Mouse (Mus musculus) stomach, embryonic 14.5 days (tissue): ENCODE measurements around the gene Ralgps1. TPM values are rescaled to one million over a fixed set of nuclear protein-coding genes. Genes with fewer than 3 reads are reported as not detected.

Experiments used
- ATAC-seq: fragments of 200-750 bp; cut with Nextera tagmentation; 2 replicates; pipeline ENCODE4 v1.8.0; 2017; ENCODE audit warnings: low read depth, moderate TSS enrichment; ENCODE audit not compliant: insufficient number of reproducible peaks, insufficient read depth, low FRiP score
- H3K27ac ChIP-seq: fragments of 300-500 bp; sonication (generic); 2 replicates; pipeline ENCODE4 v1.5.1; 2014; ENCODE audit warnings: mild to moderate bottlenecking, low read length, moderate library complexity, mixed read lengths
- H3K27me3 ChIP-seq: fragments of 300-500 bp; sonication (generic); 2 replicates; pipeline ENCODE4 v1.6.1; 2014; ENCODE audit warnings: low read length, control low read depth, mixed read lengths; ENCODE audit not compliant: control insufficient read depth, insufficient read depth
- H3K36me3 ChIP-seq: fragments of 300-500 bp; sonication (generic); 2 replicates; pipeline ENCODE4 v1.6.1; 2014; ENCODE audit warnings: mild to moderate bottlenecking, control low read depth, low read length, moderate library complexity, mixed read lengths; ENCODE audit not compliant: control insufficient read depth, insufficient read depth
- H3K4me1 ChIP-seq: fragments of 300-500 bp; sonication (generic); 2 replicates; pipeline ENCODE4 v1.6.1; 2014; ENCODE audit warnings: low read length, control low read depth, mixed read lengths; ENCODE audit not compliant: control insufficient read depth, insufficient read depth
- H3K4me2 ChIP-seq: fragments of 300-500 bp; sonication (generic); replicated peaks from 2 replicates; pipeline ENCODE4 v1.6.1; 2014; ENCODE audit warnings: low read depth, low read length, control low read depth
- H3K4me3 ChIP-seq: fragments of 300-500 bp; sonication (generic); 2 replicates; pipeline ENCODE4 v1.5.1; 2014; ENCODE audit warnings: low read depth, low read length, control low read depth
- H3K9ac ChIP-seq: fragments of 300-500 bp; sonication (generic); replicated peaks from 2 replicates; pipeline ENCODE4 v1.6.1; 2014; ENCODE audit warnings: low read depth, mild to moderate bottlenecking, control low read depth, low read length, moderate library complexity, mixed read lengths
- H3K9me3 ChIP-seq: fragments of 300-500 bp; sonication (generic); 2 replicates; pipeline ENCODE4 v1.6.1; 2016; ENCODE audit warnings: low read depth, low read length, control low read depth; ENCODE audit not compliant: control insufficient read depth
- WGBS: fragments of 180-500 bp; shearing (Covaris S2); extraction: QIAGEN DNeasy Blood & Tissue Kit; methylation state at CpG from one replicate; pipeline ENCODE4 v1.1.7; 2014; 5-methylcytosine and 5-hydroxymethylcytosine counted together
- polyA plus RNA-seq: library from polyadenylated mRNA; unstranded; fragments of >200 nt; fragmentation: Nextera tagmentation; extraction: Ambion mirVana; gene quantifications from 2 replicates; pipeline ENCODE4 v1.2.1, GENCODE M21; 2014

Ralgps1 gene
- polyA plus RNA-seq, 1 experiment from 2014 or later: 12.4 TPM

GRCm38 (mm10) chr2:33162126-33162525, 209.2 kb downstream of the Ralgps1 start:
- no peak overlapping the region for H3K27ac ChIP-seq
- no peaks in the 10 kb centered on the region for H3K9me3 ChIP-seq
- H3K4me1 ChIP-seq: peaks cover 20% of the 10 kb centered on the region
- H3K4me2 ChIP-seq: no peak overlapping the region
- no peak overlapping the region for H3K4me3 ChIP-seq
- ATAC-seq: no peak
- H3K9ac ChIP-seq: no peak overlapping the region
- H3K36me3 ChIP-seq: no peaks in the 10 kb centered on the region
- 82% methylated on average over 2 of the region's 2 CpGs for WGBS
- H3K27me3 ChIP-seq: no peaks in the 10 kb centered on the region

GRCm38 (mm10) chr2:33160326-33160973, 210.8 kb downstream of the Ralgps1 start:
- no peaks in the 10 kb centered on the region for H3K9me3 ChIP-seq
- no peak for ATAC-seq

GRCm38 (mm10) chr2:33159593-33159992, 211.7 kb downstream of the Ralgps1 start:
- Histone ChIP-seq H3K9me3 (no peaks in the 10 kb centered on the region), H3K9ac (no peak overlapping the region)
- ATAC-seq: no peak

More at GRCm38 (mm10) chr2:33160326-33160973, 210.8 kb downstream of the Ralgps1 start:
- Histone ChIP-seq H3K36me3 (no peaks in the 10 kb centered on the region), H3K27me3 (no peaks in the 10 kb centered on the region), H3K4me2 (no peak overlapping the region), H3K4me1 (peaks cover 12% of the 10 kb centered on the region), H3K27ac (no peak overlapping the region), H3K4me3 (no peak overlapping the region), H3K9ac (no peak overlapping the region)
- 67% methylated on average over 12 of the region's 12 CpGs for WGBS

GRCm38 (mm10) chr2:33158895-33159294, 212.4 kb downstream of the Ralgps1 start:
- 84% methylated on average over 6 of the region's 6 CpGs for WGBS
- H3K27me3 ChIP-seq: no peaks in the 10 kb centered on the region
- H3K4me1 ChIP-seq: no peaks in the 10 kb centered on the region
- no peaks in the 10 kb centered on the region for H3K9me3 ChIP-seq
- no peak overlapping the region for H3K4me2 ChIP-seq
- ATAC-seq: no peak
- no peak overlapping the region for H3K27ac ChIP-seq
- H3K36me3 ChIP-seq: no peaks in the 10 kb centered on the region
- H3K9ac ChIP-seq: no peak overlapping the region
- no peak overlapping the region for H3K4me3 ChIP-seq

More at GRCm38 (mm10) chr2:33159593-33159992, 211.7 kb downstream of the Ralgps1 start:
- H3K27me3 ChIP-seq: no peaks in the 10 kb centered on the region
- no peaks in the 10 kb centered on the region for H3K36me3 ChIP-seq
- H3K4me3 ChIP-seq: no peak overlapping the region
- no peak overlapping the region for H3K27ac ChIP-seq
- H3K4me2 ChIP-seq: no peak overlapping the region
- H3K4me1 ChIP-seq: peaks cover 4% of the 10 kb centered on the region; the same call in 1 of the 2 replicates
- whole genome bisulfite sequencing: 81% methylated on average over 7 of the region's 7 CpGs

GRCm38 (mm10) chr2:33156283-33156781, 215.0 kb downstream of the Ralgps1 start:
- no peak for ATAC-seq
- H3K4me2 ChIP-seq: no peak overlapping the region
- no peak overlapping the region for H3K27ac ChIP-seq
- no peak overlapping the region for H3K4me3 ChIP-seq
- no peaks in the 10 kb centered on the region for H3K9me3 ChIP-seq
- H3K36me3 ChIP-seq: no peaks in the 10 kb centered on the region
- H3K4me1 ChIP-seq: no peaks in the 10 kb centered on the region
- WGBS: 65% methylated on average over 5 of the region's 5 CpGs
- no peaks in the 10 kb centered on the region for H3K27me3 ChIP-seq
- no peak overlapping the region for H3K9ac ChIP-seq

GRCm38 (mm10) chr2:33154751-33155372, 216.4 kb downstream of the Ralgps1 start:
- no peak overlapping the region for H3K27ac ChIP-seq
- H3K27me3 ChIP-seq: no peaks in the 10 kb centered on the region
- no peaks in the 10 kb centered on the region for H3K36me3 ChIP-seq
- no peak overlapping the region for H3K4me2 ChIP-seq
- no peaks in the 10 kb centered on the region for H3K9me3 ChIP-seq
- no peak overlapping the region for H3K9ac ChIP-seq
- no peak overlapping the region for H3K4me3 ChIP-seq
- ATAC-seq: peak; percentile 24; the same call in 1 of the 2 replicates
- WGBS: 20% methylated on average over 5 of the region's 5 CpGs
- no peaks in the 10 kb centered on the region for H3K4me1 ChIP-seq

GRCm38 (mm10) chr2:33146994-33147393, 224.3 kb downstream of the Ralgps1 start:
- Histone ChIP-seq H3K9me3 (no peaks in the 10 kb centered on the region), H3K36me3 (no peaks in the 10 kb centered on the region), H3K27ac (no peak overlapping the region), H3K9ac (no peak overlapping the region), H3K4me3 (no peak overlapping the region), H3K4me1 (no peaks in the 10 kb centered on the region), H3K4me2 (no peak overlapping the region), H3K27me3 (no peaks in the 10 kb centered on the region)
- 86% methylated on average over 4 of the region's 4 CpGs for WGBS
- ATAC-seq: no peak

- Histone ChIP-seq H3K27me3 (no peaks in the 10 kb centered on the region), H3K27ac (no peak overlapping the region), H3K4me2 (no peak overlapping the region), H3K4me1 (no peaks in the 10 kb centered on the region), H3K9ac (no peak overlapping the region), H3K9me3 (no peaks in the 10 kb centered on the region), H3K36me3 (no peaks in the 10 kb centered on the region), H3K4me3 (no peak overlapping the region)
- ATAC-seq: no peak
- WGBS: 69% methylated on average over 2 of the region's 2 CpGs
These were observed 228.0 kb downstream of the Ralgps1 start for GRCm38 (mm10) chr2:33143292-33143691.
